Mouse (Mus musculus) kidney, adult 2 months (tissue): ENCODE measurements at regions not wholly inside any gene's neighbourhood (a gene's known extent, or its start where the extent isn't known, plus 50 kb on each side); places are given as distances from the start of the nearest gene placed in this dataset.

Experiments used
- CTCF ChIP-seq: fragments of 200-500 bp; conservative IDR thresholded peaks from 2 replicates; pipeline ENCODE4 v1.5.1; 2011; ENCODE audit warnings: low read depth, mild to moderate bottlenecking, control low read depth, low read length, moderate library complexity, mixed read lengths; ENCODE audit not compliant: insufficient read depth, insufficient read length
- POLR2A ChIP-seq: fragments of 200-500 bp; IDR thresholded peaks from one replicate; pipeline ENCODE4 v1.6.1; 2011; ENCODE audit warnings: low read depth, low read length, control low read depth

GRCm38 (mm10) chr2:95494026-95494697 is 823.8 kb upstream of the Lrrc4c start:
- no peak for TF ChIP-seq POLR2A
- TF ChIP-seq CTCF = no peak
